Mouse (Mus musculus): ENCODE results near the gene Olfr992. TPM values are rescaled to one million over a fixed set of nuclear protein-coding genes. Genes with fewer than 3 reads are reported as not detected.
"Not testable (repeated sequence)": the region's sequence is repeated elsewhere in the genome, so short reads cannot be mapped to it uniquely, and the experiment has no call there.

Gene Olfr992
- total RNA-seq (2014; rRNA removed) (not detected in 2 replicates), polyA plus RNA-seq (2015; fragmentation: Nextera tagmentation; extraction: Ambion mirVana) (not detected in 2 replicates)

DNA sequence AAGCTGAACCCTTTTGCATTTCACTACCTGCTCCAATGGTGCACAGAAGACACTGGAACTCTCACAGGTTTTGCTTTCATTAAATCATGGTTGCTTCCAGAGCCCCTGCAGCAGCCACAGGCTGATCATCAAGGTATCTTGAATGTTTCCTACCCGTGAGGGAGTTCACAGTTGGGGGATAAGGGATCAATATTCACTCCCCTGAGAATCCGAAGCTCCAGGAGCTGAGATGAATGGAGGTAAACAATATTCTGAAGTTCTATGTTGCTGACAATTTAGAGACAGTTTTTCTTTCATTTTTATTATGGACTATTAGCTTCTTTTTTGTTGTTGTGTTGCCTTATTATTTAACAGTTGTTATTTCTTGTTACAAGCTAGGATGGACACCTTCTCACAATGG, at the start of gene Olfr992:
Olfr992 (minus strand) TSS at position 101 of the 400 bp plus-strand sequence.
- Histone ChIP-seq H3K4me2 (ENCODE audit: low read depth) (no peak within 1 kb of the TSS), H3K27me3 (ENCODE audit: insufficient read depth, low read length) (no peaks in the 10 kb centered on the region), H3K4me1 (ENCODE audit: insufficient read depth) (no peaks in the 10 kb centered on the region), H3K36me3 (ENCODE audit: insufficient read depth) (no peaks in the 10 kb centered on the region), H3K4me3 (ENCODE audit: low read depth, low read length) (no peak within 1 kb of the TSS), H3K9me3 (ENCODE audit: low read length) (no peaks in the 10 kb centered on the region), H3K27ac (ENCODE audit: low read depth, low read length) (no peak within 1 kb of the TSS), H3K9ac (no peak within 1 kb of the TSS)
- DNase-seq (no peak), ATAC-seq (no peak)
- no peak for TF ChIP-seq CTCF (IDR thresholded peaks at IDR 0.05; ENCODE audit: low read depth)
- WGBS: 58% methylated on average over 2 of the region's 2 CpGs

DNA sequence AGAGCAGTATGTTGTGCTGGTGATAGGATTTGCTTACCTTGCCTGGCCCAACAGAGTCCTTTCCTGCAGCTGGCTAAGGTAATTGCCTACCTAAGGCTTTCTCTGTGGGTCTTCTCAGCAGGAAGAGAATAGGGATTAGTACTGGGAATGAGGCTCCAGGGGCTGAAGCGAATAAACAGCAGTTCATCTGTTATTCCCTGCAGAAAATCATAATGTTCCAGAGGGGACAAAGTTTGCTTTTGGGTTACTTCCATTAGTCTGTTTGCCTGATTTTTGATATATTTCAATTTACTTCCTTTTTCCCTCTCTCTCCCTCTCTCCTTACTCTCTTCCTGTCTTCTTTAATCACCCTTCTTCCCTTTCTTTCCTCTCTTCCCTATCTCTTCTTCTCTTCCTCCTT, 34.3 kb upstream of the Olfr992 start, which contains the start of gene Olfr995:
Olfr995 (minus strand) TSS at position 101 of the 400 bp plus-strand sequence.
- Histone ChIP-seq H3K4me2 (ENCODE audit: low read depth) (no peak within 1 kb of the TSS), H3K27ac (ENCODE audit: low read depth, low read length) (no peak within 1 kb of the TSS), H3K4me3 (ENCODE audit: low read depth, low read length) (no peak within 1 kb of the TSS), H3K27me3 (ENCODE audit: insufficient read depth, low read length) (no peaks in the 10 kb centered on the region), H3K36me3 (ENCODE audit: insufficient read depth) (no peaks in the 10 kb centered on the region), H3K9ac (no peak within 1 kb of the TSS), H3K9me3 (ENCODE audit: low read length) (no peaks in the 10 kb centered on the region), H3K4me1 (ENCODE audit: insufficient read depth) (no peaks in the 10 kb centered on the region)
- DNase-seq (no peak), ATAC-seq (no peak)
- WGBS: 11% methylated on average over 1 of the region's 1 CpGs
- TF ChIP-seq CTCF (IDR thresholded peaks at IDR 0.05; ENCODE audit: low read depth): no peak

DNA sequence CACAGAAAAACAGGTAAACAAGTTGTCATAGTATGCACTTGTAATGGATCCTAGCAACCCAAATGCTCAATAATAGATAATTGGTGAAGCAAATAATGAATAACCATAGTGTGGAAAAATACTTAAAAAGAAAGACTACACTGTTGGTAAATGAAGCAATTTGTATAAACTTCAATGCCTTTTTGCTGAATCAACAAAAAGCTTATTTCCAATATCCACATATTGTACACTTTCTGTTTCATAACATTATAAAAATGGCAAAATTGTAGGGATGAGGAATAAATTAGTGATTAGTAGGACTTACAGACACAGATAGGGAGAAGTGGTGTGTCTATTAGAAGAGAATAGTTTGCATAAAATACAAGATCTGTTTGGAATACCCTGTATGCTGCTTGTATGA, 33.3 kb upstream of the Olfr992 start:
- Histone ChIP-seq H3K36me3 (ENCODE audit: insufficient read depth) (no peaks in the 10 kb centered on the region), H3K27me3 (ENCODE audit: insufficient read depth, low read length) (no peaks in the 10 kb centered on the region), H3K27ac (ENCODE audit: low read depth, low read length) (no peak overlapping the region), H3K4me3 (ENCODE audit: low read depth, low read length) (no peak overlapping the region), H3K9me3 (ENCODE audit: low read length) (no peaks in the 10 kb centered on the region), H3K4me1 (ENCODE audit: insufficient read depth) (no peaks in the 10 kb centered on the region), H3K4me2 (ENCODE audit: low read depth) (no peak overlapping the region), H3K9ac (no peak overlapping the region)
- no peak for ATAC-seq
- TF ChIP-seq CTCF (IDR thresholded peaks at IDR 0.05; ENCODE audit: low read depth): no peak
- no peak for DNase-seq

DNA sequence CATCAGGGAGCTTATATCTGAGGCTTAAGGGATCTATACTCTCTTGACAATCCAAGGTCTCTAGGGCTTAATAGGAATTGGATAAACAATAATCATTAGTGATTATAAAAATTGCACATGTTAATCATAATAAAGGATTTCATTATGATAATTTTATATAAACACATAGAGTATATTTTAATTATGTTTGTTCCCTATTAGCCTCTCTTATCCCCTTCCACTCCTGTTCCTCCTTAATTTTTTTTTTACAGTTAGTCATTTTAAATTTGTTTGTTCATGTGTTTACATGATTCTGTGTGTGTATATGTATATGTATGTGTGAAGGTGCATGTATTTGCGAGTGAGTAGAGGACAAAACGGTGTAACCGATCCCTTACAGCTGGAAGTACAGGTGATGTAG, 27.1 kb upstream of the Olfr992 start, which contains the start of gene Olfr994:
Olfr994 (minus strand) TSS at position 101 of the 400 bp plus-strand sequence.
- H3K4me3 ChIP-seq (ENCODE audit: low read depth, low read length): no peak within 1 kb of the TSS
- no peaks in the 10 kb centered on the region for H3K27me3 ChIP-seq (ENCODE audit: insufficient read depth, low read length)
- no peak within 1 kb of the TSS for H3K27ac ChIP-seq (ENCODE audit: low read depth, low read length)
- no peak for ATAC-seq
- H3K9ac ChIP-seq: no peak within 1 kb of the TSS
- no peaks in the 10 kb centered on the region for H3K9me3 ChIP-seq (ENCODE audit: low read length)
- H3K4me2 ChIP-seq (ENCODE audit: low read depth): no peak within 1 kb of the TSS
- 90% methylated on average over 3 of the region's 3 CpGs for WGBS
- no peak for TF ChIP-seq CTCF (IDR thresholded peaks at IDR 0.05; ENCODE audit: low read depth)
- H3K4me1 ChIP-seq (ENCODE audit: insufficient read depth): no peaks in the 10 kb centered on the region
- DNase-seq: no peak
- no peaks in the 10 kb centered on the region for H3K36me3 ChIP-seq (ENCODE audit: insufficient read depth)

DNA sequence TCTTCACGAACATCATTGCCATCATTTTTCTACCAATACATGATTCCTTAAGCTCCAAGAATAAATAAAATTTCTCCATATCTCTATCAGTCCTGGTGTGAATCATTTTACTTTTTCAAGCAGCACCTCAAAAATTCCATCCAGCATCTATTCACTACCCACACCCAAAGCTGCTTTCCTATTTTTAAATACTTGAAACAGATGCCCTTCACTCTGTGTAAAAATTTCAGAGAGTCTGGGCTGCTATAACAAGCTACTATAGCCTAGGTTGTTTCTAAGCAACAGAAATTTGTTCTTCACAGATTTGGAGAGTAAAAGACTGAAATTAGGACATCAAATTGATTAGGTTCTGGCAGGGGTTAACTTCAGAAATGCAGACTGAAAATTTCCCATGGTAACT, 16.6 kb upstream of the Olfr992 start:
- 72% methylated on average over 1 of the region's 1 CpGs for WGBS
- H3K27ac ChIP-seq (ENCODE audit: low read depth, low read length): no peak overlapping the region
- no peak overlapping the region for H3K4me3 ChIP-seq (ENCODE audit: low read depth, low read length)
- no peaks in the 10 kb centered on the region for H3K36me3 ChIP-seq (ENCODE audit: insufficient read depth)
- H3K9me3 ChIP-seq (ENCODE audit: low read length): no peaks in the 10 kb centered on the region
- peak; percentile 36 for DNase-seq
- no peaks in the 10 kb centered on the region for H3K27me3 ChIP-seq (ENCODE audit: insufficient read depth, low read length)
- ATAC-seq: peak; percentile 96
- no peaks in the 10 kb centered on the region for H3K4me1 ChIP-seq (ENCODE audit: insufficient read depth)
- no peak overlapping the region for H3K9ac ChIP-seq
- no peak overlapping the region for H3K4me2 ChIP-seq (ENCODE audit: low read depth)
- no peak for TF ChIP-seq CTCF (IDR thresholded peaks at IDR 0.05; ENCODE audit: low read depth)

DNA sequence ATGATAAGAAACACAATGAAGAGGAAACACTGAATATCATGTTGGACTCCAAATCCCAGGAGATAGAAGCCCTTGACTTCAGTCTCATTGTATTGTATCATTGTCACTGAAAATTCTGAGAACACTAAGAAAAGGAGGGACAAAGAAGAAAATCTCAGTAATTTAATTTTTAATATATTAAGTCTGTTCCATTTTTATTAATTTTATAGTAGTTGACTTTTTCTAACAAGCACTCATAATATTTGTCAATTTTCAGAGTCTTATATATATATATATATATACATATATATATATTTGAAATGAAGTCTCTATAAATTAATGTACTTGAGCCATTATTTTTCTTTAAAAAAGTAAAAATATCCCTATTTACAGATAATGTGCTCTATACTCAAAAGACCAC, 5.5 kb upstream of the Olfr992 start, which contains the start of gene Olfr993:
Olfr993 (minus strand) TSS at position 101 of the 400 bp plus-strand sequence.
- no peak for ATAC-seq
- TF ChIP-seq CTCF (IDR thresholded peaks at IDR 0.05; ENCODE audit: low read depth): no peak

DNA sequence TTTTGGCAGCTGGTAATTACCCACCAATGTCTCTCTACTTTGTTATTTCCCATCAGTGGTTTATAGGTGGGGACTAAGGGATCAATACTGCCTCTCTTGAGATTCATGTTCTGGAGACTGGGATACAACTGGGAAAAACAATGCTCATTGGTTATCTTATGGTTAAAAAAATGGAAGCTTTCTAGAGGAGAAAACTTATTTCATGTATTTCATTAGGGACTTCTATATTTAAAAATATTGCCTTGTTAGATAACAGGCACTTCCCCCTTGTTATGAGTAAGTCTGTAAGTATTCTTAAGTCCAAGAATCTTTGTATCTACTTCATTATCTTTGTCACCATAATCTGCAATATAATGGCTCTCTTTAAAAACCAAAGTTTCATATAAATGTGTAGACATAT, 46.1 kb downstream of the Olfr992 start, which contains the start of gene Olfr988:
Olfr988 (minus strand) TSS at position 101 of the 400 bp plus-strand sequence.
- not testable (repeated sequence) for H3K4me3 ChIP-seq (ENCODE audit: low read depth, low read length); DNase-seq; H3K27ac ChIP-seq (ENCODE audit: low read depth, low read length); H3K4me1 ChIP-seq (ENCODE audit: insufficient read depth); ATAC-seq; H3K36me3 ChIP-seq (ENCODE audit: insufficient read depth); H3K27me3 ChIP-seq (ENCODE audit: insufficient read depth, low read length); H3K4me2 ChIP-seq (ENCODE audit: low read depth); H3K9ac ChIP-seq; H3K9me3 ChIP-seq (ENCODE audit: low read length)

More for the DNA sequence above, 5.5 kb upstream of the Olfr992 start, which contains the start of gene Olfr993:
- Histone ChIP-seq H3K4me2 (ENCODE audit: low read depth) (no peak within 1 kb of the TSS), H3K4me3 (ENCODE audit: low read depth, low read length) (no peak within 1 kb of the TSS), H3K9me3 (ENCODE audit: low read length) (no peaks in the 10 kb centered on the region), H3K9ac (no peak within 1 kb of the TSS), H3K27ac (ENCODE audit: low read depth, low read length) (no peak within 1 kb of the TSS), H3K36me3 (ENCODE audit: insufficient read depth) (no peaks in the 10 kb centered on the region), H3K27me3 (ENCODE audit: insufficient read depth, low read length) (no peaks in the 10 kb centered on the region), H3K4me1 (ENCODE audit: insufficient read depth) (no peaks in the 10 kb centered on the region)
- DNase-seq: no peak

Other genes with a start within 250 kb of the Olfr992 start
- gene Lrrc55, start 212.3 kb downstream of the Olfr992 start, total RNA-seq (2014; rRNA removed): 31.5 and 36.7 TPM in 2 replicates
- 11.2 and 14.6 TPM in 2 replicates for gene Lrrc55, start 212.3 kb downstream of the Olfr992 start, polyA plus RNA-seq (2015; fragmentation: Nextera tagmentation; extraction: Ambion mirVana)
- gene Olfr987, start 70.2 kb downstream of the Olfr992 start, total RNA-seq (2014; rRNA removed): not detected in 2 replicates
- not detected in 2 replicates for gene Olfr987, start 70.2 kb downstream of the Olfr992 start, polyA plus RNA-seq (2015; fragmentation: Nextera tagmentation; extraction: Ambion mirVana)
- not detected in 2 replicates for gene Olfr988, start 46.2 kb downstream of the Olfr992 start, total RNA-seq (2014; rRNA removed)
- gene Olfr988, start 46.2 kb downstream of the Olfr992 start, polyA plus RNA-seq (2015; fragmentation: Nextera tagmentation; extraction: Ambion mirVana): not detected in 2 replicates
- not detected in 2 replicates for gene Olfr993, start 5.4 kb upstream of the Olfr992 start, total RNA-seq (2014; rRNA removed)
- gene Olfr993, start 5.4 kb upstream of the Olfr992 start, polyA plus RNA-seq (2015; fragmentation: Nextera tagmentation; extraction: Ambion mirVana): not detected in 2 replicates
- not detected in 2 replicates for gene Olfr994, start 27.0 kb upstream of the Olfr992 start, total RNA-seq (2014; rRNA removed)
- not detected in 2 replicates for gene Olfr994, start 27.0 kb upstream of the Olfr992 start, polyA plus RNA-seq (2015; fragmentation: Nextera tagmentation; extraction: Ambion mirVana)
- not detected in 2 replicates for gene Olfr995, start 34.2 kb upstream of the Olfr992 start, total RNA-seq (2014; rRNA removed)
- not detected in 2 replicates for gene Olfr995, start 34.2 kb upstream of the Olfr992 start, polyA plus RNA-seq (2015; fragmentation: Nextera tagmentation; extraction: Ambion mirVana)
- 0.52 and 0.62 TPM in 2 replicates for gene 4833423E24Rik, start 109.6 kb upstream of the Olfr992 start, total RNA-seq (2014; rRNA removed)
- 0.16 and 0.39 TPM in 2 replicates for gene 4833423E24Rik, start 109.6 kb upstream of the Olfr992 start, polyA plus RNA-seq (2015; fragmentation: Nextera tagmentation; extraction: Ambion mirVana)
- not detected in 2 replicates for gene Olfr996, start 169.7 kb upstream of the Olfr992 start, total RNA-seq (2014; rRNA removed)
- not detected in 2 replicates for gene Olfr996, start 169.7 kb upstream of the Olfr992 start, polyA plus RNA-seq (2015; fragmentation: Nextera tagmentation; extraction: Ambion mirVana)
- gene Olfr998, start 179.5 kb upstream of the Olfr992 start, total RNA-seq (2014; rRNA removed): not detected in 2 replicates
- gene Olfr998, start 179.5 kb upstream of the Olfr992 start, polyA plus RNA-seq (2015; fragmentation: Nextera tagmentation; extraction: Ambion mirVana): not detected in 2 replicates
- gene Olfr1000, start 202.4 kb upstream of the Olfr992 start, total RNA-seq (2014; rRNA removed): not detected in 2 replicates
- gene Olfr1000, start 202.4 kb upstream of the Olfr992 start, polyA plus RNA-seq (2015; fragmentation: Nextera tagmentation; extraction: Ambion mirVana): not detected in 2 replicates
- not detected in 2 replicates for gene Olfr1002, start 241.2 kb upstream of the Olfr992 start, total RNA-seq (2014; rRNA removed)
- not detected in 2 replicates for gene Olfr1002, start 241.2 kb upstream of the Olfr992 start, polyA plus RNA-seq (2015; fragmentation: Nextera tagmentation; extraction: Ambion mirVana)